Mouse (Mus musculus) ES-E14 (cell line): ENCODE data around the gene Elovl5. TPM values are rescaled to one million over a fixed set of nuclear protein-coding genes. Genes with fewer than 3 reads are reported as not detected.

Experiments
- DNase-seq: peaks from one replicate; pipeline ENCODE4 v3.0.0-alpha.2; 2013; ENCODE audit warnings: low read depth, low spot score
- H3K27ac ChIP-seq: 2 replicates; pipeline ENCODE4 v1.5.1; 2012; ENCODE audit warnings: low read depth, mild to moderate bottlenecking, low read length, moderate library complexity, mixed read lengths; ENCODE audit not compliant: poor library complexity, insufficient read depth, severe bottlenecking
- H3K36me3 ChIP-seq: 2 replicates; pipeline ENCODE4 v1.6.1; 2012; ENCODE audit warnings: mild to moderate bottlenecking, low read length, moderate library complexity, mixed read lengths; ENCODE audit not compliant: control insufficient read depth, poor library complexity, insufficient read depth, severe bottlenecking
- H3K4me1 ChIP-seq, 2 experiments: fragments of 150-350 bp in 1 of 2; sonication (generic) in 1 of 2; 2 replicates each; pipeline ENCODE4 v1.6.1; 2012; ENCODE audit warnings: low read length in 2 of 2, mild to moderate bottlenecking in 1 of 2, mixed read lengths in 1 of 2; ENCODE audit not compliant: control insufficient read depth in 2 of 2, insufficient read depth in 2 of 2, poor library complexity in 1 of 2
- H3K4me3 ChIP-seq, 2 experiments: fragments of 150-350 bp in 1 of 2; sonication (generic) in 1 of 2; 2 replicates each; pipeline ENCODE4 v1.5.1; 2012; ENCODE audit warnings: low read length in 2 of 2, low read depth in 1 of 2, mild to moderate bottlenecking in 1 of 2, mixed read lengths in 1 of 2; ENCODE audit not compliant: insufficient read depth in 1 of 2, poor library complexity in 1 of 2, severe bottlenecking in 1 of 2
- H3K9ac ChIP-seq: 2 replicates; pipeline ENCODE4 v1.6.1; 2012; ENCODE audit warnings: low read depth, mild to moderate bottlenecking, low read length, mixed read lengths; ENCODE audit not compliant: poor library complexity, insufficient read depth, severe bottlenecking
- H3K9me3 ChIP-seq: fragments of 150-350 bp; sonication (generic); 2 replicates; pipeline ENCODE4 v1.6.1; 2012; ENCODE audit warnings: low read depth, mild to moderate bottlenecking, low read length; ENCODE audit not compliant: control insufficient read depth, insufficient read depth
- CHD2 ChIP-seq: IDR thresholded peaks from 2 replicates; pipeline ENCODE4 v1.6.1; 2014; ENCODE audit warnings: mild to moderate bottlenecking, low read depth, low read length, inconsistent platforms
- HCFC1 ChIP-seq: IDR thresholded peaks from 2 replicates; pipeline ENCODE4 v1.6.1; 2012; ENCODE audit warnings: low read length, inconsistent platforms, borderline replicate concordance; ENCODE audit not compliant: insufficient read depth
- MAFK ChIP-seq: IDR thresholded peaks from 2 replicates; pipeline ENCODE4 v1.6.1; 2014; ENCODE audit warnings: mild to moderate bottlenecking, low read depth, low read length, inconsistent platforms; ENCODE audit not compliant: insufficient read depth
- ZC3H11A ChIP-seq: IDR thresholded peaks from 2 replicates; pipeline ENCODE4 v1.6.1; 2012; ENCODE audit warnings: low read depth, mild to moderate bottlenecking, inconsistent platforms, low read length, borderline replicate concordance
- ZNF384 ChIP-seq: IDR thresholded peaks from 2 replicates; pipeline ENCODE4 v1.6.1; 2012; ENCODE audit warnings: low read depth, low read length, inconsistent platforms
- in situ Hi-C, 2 experiments: fragments of 600-800 bp; cut with MboI; formaldehyde crosslinking; loops; one replicate each; pipeline ENCODE4 v1.15.1; 2025; ENCODE audit warnings: low sequenced_read_pairs in 2 of 2, inconsistent platforms in 1 of 2; ENCODE audit not compliant: unreplicated experiment in 2 of 2
- total RNA-seq: library from RNA; depleted of rRNA; stranded (reverse); fragments of 300-350 nt; gene quantifications from 2 replicates; pipeline ENCODE4 v1.2.3, GENCODE M21; 2012

Gene Elovl5
- total RNA-seq, 1 experiment = 118 TPM

DNA sequence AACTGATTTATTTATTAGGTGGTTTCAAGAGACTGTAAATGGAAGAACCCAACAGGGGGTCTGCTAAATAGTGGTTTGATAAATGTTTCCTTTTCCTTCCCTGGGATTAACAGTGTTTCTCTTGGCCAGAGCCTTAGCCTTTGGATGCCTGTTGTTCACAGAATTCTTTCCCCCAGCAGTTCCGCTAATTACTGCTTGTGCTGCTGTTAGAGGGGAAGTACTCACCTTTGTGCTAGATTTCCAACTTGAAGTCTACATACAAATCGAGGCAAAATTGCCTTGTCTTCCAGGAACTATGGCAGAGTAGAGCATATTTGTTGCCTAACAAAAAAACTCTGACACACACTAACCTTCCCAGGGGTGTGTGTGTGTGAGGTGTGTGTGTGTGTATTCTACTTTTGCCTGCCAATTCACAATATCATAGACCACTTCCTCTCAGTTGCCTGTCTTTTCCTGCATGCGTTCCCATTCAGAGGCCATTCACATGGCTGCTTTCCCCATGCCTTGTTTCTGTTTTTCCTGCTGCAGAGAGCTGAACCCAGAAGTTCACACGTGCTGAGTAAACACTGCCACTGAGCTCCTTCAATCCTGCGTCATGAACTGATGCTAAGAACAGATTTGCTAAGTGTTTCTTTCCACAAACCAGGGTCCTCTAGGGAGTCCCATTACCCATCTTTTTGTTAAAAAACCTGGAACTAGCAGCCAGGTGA lies 2.0 kb downstream of the Elovl5 start:
- peaks cover 0 to 3% of the 10 kb centered on the region in 2 experiments; a peak in 2 of 4 replicates for H3K4me1 ChIP-seq
- no peak for DNase-seq
- no peak overlapping the region for H3K27ac ChIP-seq
- H3K36me3 ChIP-seq = peaks cover 2% of the 10 kb centered on the region; the same call in 1 of the 2 replicates
- H3K9ac ChIP-seq = no peak overlapping the region
- H3K4me3 ChIP-seq = no peak overlapping the region
- in situ Hi-C loops = no loop called here
- no peak for TF ChIP-seq MAFK
- TF ChIP-seq ZC3H11A = no peak
- TF ChIP-seq ZNF384 = no peak
- TF ChIP-seq HCFC1 = no peak
- no peak for TF ChIP-seq CHD2
- no peaks in the 10 kb centered on the region for H3K9me3 ChIP-seq

- Histone ChIP-seq H3K4me3 (no peak overlapping the region), H3K36me3 (peaks cover 2% of the 10 kb centered on the region; the same call in 1 of the 2 replicates), H3K9me3 (no peaks in the 10 kb centered on the region), H3K4me1 (peaks cover 0 to 3% of the 10 kb centered on the region in 2 experiments; a peak in 2 of 4 replicates), H3K27ac (no peak overlapping the region), H3K9ac (no peak overlapping the region)
- no peak for DNase-seq
- in situ Hi-C loops = no loop called here
- no peak for TF ChIP-seq HCFC1
- TF ChIP-seq MAFK = no peak
- TF ChIP-seq CHD2 = no peak
- no peak for TF ChIP-seq ZC3H11A
- TF ChIP-seq ZNF384 = no peak
Observed at GRCm38 (mm10) chr9:77920481-77920880, 3.3 kb downstream of the Elovl5 start.

DNA sequence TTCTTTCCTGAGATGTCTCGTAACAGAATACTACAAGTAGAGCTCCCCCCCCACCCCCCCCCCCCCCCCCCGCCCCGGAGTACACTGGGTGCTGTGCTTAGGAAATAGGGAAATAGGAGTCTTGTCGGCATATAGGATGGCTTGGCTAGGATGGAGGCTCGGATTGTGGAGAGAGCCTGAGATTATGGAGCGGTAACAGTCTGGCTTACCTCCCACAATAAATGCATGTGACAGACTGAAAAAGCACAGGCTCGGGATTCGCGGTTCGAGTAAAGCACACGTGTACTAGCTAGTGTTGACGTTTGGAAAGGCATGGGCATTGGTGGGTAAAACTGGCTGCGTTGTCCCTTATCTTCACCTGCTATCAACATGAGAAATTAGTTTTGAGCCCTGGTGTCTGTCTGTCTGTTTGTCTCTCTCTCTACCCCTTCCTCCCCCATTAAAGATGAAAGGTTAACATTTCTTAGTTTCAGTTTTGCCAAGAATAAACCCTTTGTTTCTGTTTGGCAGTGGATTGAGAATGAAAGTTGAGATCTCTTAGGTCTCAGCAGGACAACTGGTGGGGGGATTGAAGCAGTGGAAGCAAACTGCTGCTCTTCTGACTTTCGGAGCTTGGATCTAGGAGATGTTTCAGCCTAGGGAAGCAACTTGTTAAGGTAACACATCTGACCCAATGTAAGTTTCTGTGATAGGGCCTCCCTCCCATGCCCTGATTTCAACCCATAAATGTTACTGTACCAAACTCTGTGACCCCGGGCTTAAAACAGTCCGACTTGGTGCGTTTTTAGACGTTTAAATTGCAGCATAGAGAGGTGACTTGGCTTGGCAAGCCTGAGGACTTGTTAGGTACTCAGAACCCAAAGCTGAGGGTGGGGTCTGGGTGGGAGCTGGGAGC lies 4.4 kb downstream of the Elovl5 start:
- Histone ChIP-seq H3K4me3 (no peak overlapping the region), H3K4me1 (no peaks in the 10 kb centered on the region; a peak in 1 of 4 replicates), H3K9ac (no peak overlapping the region), H3K36me3 (peaks cover 2% of the 10 kb centered on the region; the same call in 1 of the 2 replicates), H3K9me3 (no peaks in the 10 kb centered on the region), H3K27ac (no peak overlapping the region)
- in situ Hi-C loops = no loop called here
- no peak for DNase-seq
- TF ChIP-seq ZC3H11A = no peak
- no peak for TF ChIP-seq ZNF384
- TF ChIP-seq CHD2 = no peak
- no peak for TF ChIP-seq HCFC1
- no peak for TF ChIP-seq MAFK

GRCm38 (mm10) chr9:77923774-77924173 lies 6.6 kb downstream of the Elovl5 start:
- no peak overlapping the region for H3K9ac ChIP-seq
- H3K9me3 ChIP-seq = no peaks in the 10 kb centered on the region
- peaks cover 2% of the 10 kb centered on the region; the same call in 1 of the 2 replicates for H3K36me3 ChIP-seq
- peaks cover 0 to 4% of the 10 kb centered on the region in 2 experiments; a peak in 2 of 4 replicates for H3K4me1 ChIP-seq
- in situ Hi-C loops = no loop called here
- DNase-seq = no peak
- TF ChIP-seq CHD2 (no peak), MAFK (no peak), HCFC1 (no peak), ZNF384 (no peak), ZC3H11A (no peak)
- no peak overlapping the region for H3K4me3 ChIP-seq
- no peak overlapping the region for H3K27ac ChIP-seq
